Mouse (Mus musculus): ENCODE results near the gene Acot8. TPM values are rescaled to one million over a fixed set of nuclear protein-coding genes. Genes with fewer than 3 reads are reported as not detected.
A peak's percentile ranks its signal among the peaks of the same experiment; 100 is the strongest.

Acot8 gene
- 10 to 100 TPM; 20.6 to 20.8 TPM for total RNA-seq (2021)

GRCm38 (mm10) chr2:164804533-164805331 lies at the start of gene Acot8, which contains the start of gene Zswim3:
Gene Acot8 (minus strand): TSS chr2:164804882.
Gene Zswim3 (plus strand): TSS chr2:164805098.
- DNase-seq, result peak; percentile 95
- intact Hi-C loops (cut with DNase I), result no loop called here

- intact Hi-C loops (cut with DNase I), result no loop called here
- no peak for DNase-seq
Observed at GRCm38 (mm10) chr2:164850061-164850460, 45.4 kb upstream of the Acot8 start.

GRCm38 (mm10) chr2:164845782-164846181 lies 41.1 kb upstream of the Acot8 start:
- intact Hi-C loops (cut with DNase I), result no loop called here
- no peak for DNase-seq

GRCm38 (mm10) chr2:164835164-164835563 lies 30.5 kb upstream of the Acot8 start:
- DNase-seq, result no peak
- intact Hi-C loops (cut with DNase I), result no loop called here

GRCm38 (mm10) chr2:164834531-164834930 lies 29.8 kb upstream of the Acot8 start:
- intact Hi-C loops (cut with DNase I), result no loop called here
- no peak for DNase-seq

- DNase-seq, result peak; percentile 92
- intact Hi-C loops (cut with DNase I), result no loop called here
Observed at GRCm38 (mm10) chr2:164833314-164833959, 28.8 kb upstream of the Acot8 start, which contains the start of gene Neurl2. Gene Neurl2 (minus strand): TSS chr2:164833456.

GRCm38 (mm10) chr2:164832748-164833301 lies 28.1 kb upstream of the Acot8 start, which contains the start of gene Ctsa:
Gene Ctsa (plus strand): TSS chr2:164832873.
- intact Hi-C loops (cut with DNase I), result no loop called here
- peak; percentile 75 for DNase-seq

GRCm38 (mm10) chr2:164832032-164832747 lies 27.5 kb upstream of the Acot8 start:
- intact Hi-C loops (cut with DNase I), result no loop called here
- DNase-seq, result peak; percentile 62

GRCm38 (mm10) chr2:164831029-164831428 lies 26.3 kb upstream of the Acot8 start:
- no peak for DNase-seq
- intact Hi-C loops (cut with DNase I), result no loop called here

GRCm38 (mm10) chr2:164829090-164829489 lies 24.4 kb upstream of the Acot8 start:
- intact Hi-C loops (cut with DNase I), result no loop called here
- no peak for DNase-seq

- intact Hi-C loops (cut with DNase I), result no loop called here
- DNase-seq, result no peak
Observed at GRCm38 (mm10) chr2:164828437-164828836, 23.8 kb upstream of the Acot8 start, which contains the start of gene Spata25. Gene Spata25 (minus strand): TSS chr2:164828537.

- intact Hi-C loops (cut with DNase I), result no loop called here
Observed at GRCm38 (mm10) chr2:164827146-164827850, 22.6 kb upstream of the Acot8 start.

GRCm38 (mm10) chr2:164825521-164825920 lies 20.8 kb upstream of the Acot8 start:
- intact Hi-C loops (cut with DNase I), result no loop called here
- no peak for DNase-seq

More at GRCm38 (mm10) chr2:164827146-164827850, 22.6 kb upstream of the Acot8 start:
- DNase-seq, result no peak

- no peak for DNase-seq
- intact Hi-C loops (cut with DNase I), result no loop called here
Observed at GRCm38 (mm10) chr2:164823969-164824368, 19.3 kb upstream of the Acot8 start.

- DNase-seq, result no peak
- intact Hi-C loops (cut with DNase I), result no loop called here
Observed at GRCm38 (mm10) chr2:164823181-164823585, 18.5 kb upstream of the Acot8 start.

- peak; percentile 99 for DNase-seq
- intact Hi-C loops (cut with DNase I), result no loop called here
Observed at GRCm38 (mm10) chr2:164822636-164823165, 18.0 kb upstream of the Acot8 start, which contains the start of gene Zswim1. Gene Zswim1 (plus strand): TSS chr2:164822686.

GRCm38 (mm10) chr2:164821060-164821459 lies 16.4 kb upstream of the Acot8 start:
- intact Hi-C loops (cut with DNase I), result no loop called here
- no peak for DNase-seq

GRCm38 (mm10) chr2:164817703-164818102 lies 13.0 kb upstream of the Acot8 start:
- intact Hi-C loops (cut with DNase I), result no loop called here
- no peak for DNase-seq

- no peak for DNase-seq
- intact Hi-C loops (cut with DNase I), result no loop called here
Observed at GRCm38 (mm10) chr2:164817206-164817605, 12.5 kb upstream of the Acot8 start.

GRCm38 (mm10) chr2:164815821-164816220 lies 11.1 kb upstream of the Acot8 start:
- DNase-seq, result no peak
- intact Hi-C loops (cut with DNase I), result no loop called here
